ENCODE assay signal across 9 mouse cellular contexts in the genomic region with DNA sequence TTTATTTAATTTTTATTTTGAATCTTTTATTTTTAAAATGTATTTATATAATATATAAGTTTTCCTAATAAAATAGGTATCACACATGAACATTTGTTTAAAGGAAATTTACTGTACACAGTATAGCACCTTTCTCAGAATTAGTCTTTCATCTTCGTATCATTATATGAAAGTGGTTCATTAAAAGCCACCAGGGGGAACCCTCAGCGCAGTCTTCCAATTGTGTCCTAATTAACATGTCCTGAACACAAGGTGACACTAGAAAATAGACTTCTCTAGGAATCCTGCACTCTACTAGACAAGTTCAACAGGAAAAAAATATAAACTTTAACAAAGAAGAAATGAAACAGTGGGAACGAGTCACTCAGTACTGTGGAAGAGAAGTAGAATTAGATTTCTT. TPM values are rescaled to one million over a fixed set of nuclear protein-coding genes. Genes with fewer than 3 reads are reported as not detected.
DNase-seq lines count a peak whose midpoint lies in the region; ATAC-seq and TF ChIP-seq lines count a peak whose summit lies in the region.
"Had no signal": no experiment of that assay in that cellular context is flagged by ENCODE, and none has a peak within 500 bp of the region (broad histone marks: within the 10 kb centered on the region; RNA-seq: fewer than 3 reads in every experiment).

No protein-coding gene starts in this region.

- no peak overlapping the region for H3K4me3 ChIP-seq in left cerebral cortex, adult 2 months
- no peak overlapping the region for H3K4me3 ChIP-seq in forebrain, embryonic 13.5 days

- no peaks in the 10 kb centered on the region for H3K4me1 ChIP-seq in forebrain, embryonic 13.5 days

- DNase-seq in left cerebral cortex, adult 2 months (ENCODE audit: extremely low spot score in 1 of 2, low spot score in 2 of 2): no peak
- no peak for DNase-seq in left cerebral cortex, postnatal 10 days (ENCODE audit: extremely low spot score in 1 of 2, low spot score in 2 of 2)
- peak; percentile 21 for DNase-seq in MEL-GATA-1-ER (ENCODE audit: extremely low read depth, low read depth)
- DNase-seq in naive thymus-derived CD4-positive, alpha-beta T cell, adult 2 months (ENCODE audit: low read depth): peak; percentile 58
- no peak for DNase-seq in left cerebral cortex, adult 9 months (ENCODE audit: low spot score in 2 of 2)
- DNase-seq in gastrocnemius, postnatal 25 days: no peak

- WGBS in forebrain, embryonic 13.5 days: 78% methylated on average over 3 of the region's 3 CpGs

- no peak overlapping the region for H3K9ac ChIP-seq in forebrain, embryonic 13.5 days

- H3K9me3 ChIP-seq in forebrain, embryonic 13.5 days (replicated peaks): no peaks in the 10 kb centered on the region

- intact Hi-C loops in left cerebral cortex, adult 2 months (cut with DNase I): no loop called here
- intact Hi-C loops in left cerebral cortex, postnatal 10 days (cut with DNase I): no loop called here

- ATAC-seq in common myeloid progenitor, adult 5-6 weeks (replicated peaks; ENCODE audit: low read depth, poor library complexity, severe bottlenecking): peak; percentile 89
- no peak for ATAC-seq in forebrain, embryonic 13.5 days

- H3K4me2 ChIP-seq in forebrain, embryonic 13.5 days: no peak overlapping the region

- H3K27ac ChIP-seq in left cerebral cortex, adult 2 months: no peak overlapping the region
- no peak overlapping the region for H3K27ac ChIP-seq in forebrain, embryonic 13.5 days

- no peaks in the 10 kb centered on the region for H3K36me3 ChIP-seq in forebrain, embryonic 13.5 days (ENCODE audit: poor library complexity, severe bottlenecking)

- H3K27me3 ChIP-seq in forebrain, embryonic 13.5 days: no peaks in the 10 kb centered on the region

- TF ChIP-seq CTCF in left cerebral cortex, adult 2 months (IDR thresholded peaks at IDR 0.05): peak; percentile 42

RNA-seq across cellular contexts. Expression of a gene that starts 38.9 kb away (rescaled TPM):
- 1 to 10 TPM; 1.4 to 1.6 TPM for total RNA-seq in left cerebral cortex, adult 2 months (2021)
- total RNA-seq in left cerebral cortex, postnatal 10 days (2021): under 1 TPM; 0.39 to 0.86 TPM
- total RNA-seq in common myeloid progenitor, adult 5-6 weeks (2017): not detected in 2 replicates
- polyA plus RNA-seq in forebrain, embryonic 13.5 days (2015; fragmentation: Nextera tagmentation; extraction: Ambion mirVana): 0.06 TPM in 1 of 2 replicates, not detected in the other
- not detected for total RNA-seq in gastrocnemius, postnatal 25 days (2021)
- polyA plus RNA-seq: gonadal fat pad, adult 2 months had no signal

Comparison
In these comparisons a context has a peak if more than half of its experiments do, and no peak if none do; other contexts are left out.
1. DNase-seq: peak in MEL-GATA-1-ER (single experiment) and naive thymus-derived CD4-positive, alpha-beta T cell, adult 2 months (single experiment); none in left cerebral cortex, adult 2 months (0 of 2), left cerebral cortex, postnatal 10 days (0 of 2), left cerebral cortex, adult 9 months (0 of 2) and gastrocnemius, postnatal 25 days (single experiment).